Mouse (Mus musculus): ENCODE measurements around the gene Lix1. TPM values are rescaled to one million over a fixed set of nuclear protein-coding genes. Genes with fewer than 3 reads are reported as not detected.
"Not testable (repeated sequence)": the region's sequence is repeated elsewhere in the genome, so short reads cannot be mapped to it uniquely, and the experiment has no call there.

Gene Lix1
- polyA plus RNA-seq, 1 experiment from 2014 or later, result 0.36 TPM

GRCm38 (mm10) chr17:17496234-17496633 is 93.8 kb downstream of the Lix1 start:
- not testable (repeated sequence) for DNase-seq (ENCODE audit: low spot score)

- DNase-seq (ENCODE audit: low spot score), result no peak
Measured at GRCm38 (mm10) chr17:17496730-17497129, 94.3 kb downstream of the Lix1 start.

DNA sequence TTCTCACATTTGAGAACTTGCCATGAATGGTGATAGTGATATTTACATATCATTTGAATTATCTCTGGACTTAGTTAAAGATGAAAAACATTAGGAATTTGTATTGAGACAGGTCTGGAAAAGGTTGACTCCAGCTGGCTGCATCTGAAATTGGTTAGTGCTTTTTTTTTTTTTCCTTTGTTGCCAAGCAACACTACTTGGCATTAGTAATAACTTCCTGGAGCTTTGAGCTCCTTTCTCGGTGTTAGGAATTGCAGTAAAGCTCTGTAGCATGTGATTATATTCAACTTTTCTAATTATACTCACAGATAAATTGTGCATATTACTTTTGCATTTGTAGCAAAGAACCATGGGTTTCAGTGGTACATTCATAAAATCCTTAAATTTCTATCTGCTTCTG is 96.4 kb downstream of the Lix1 start:
- DNase-seq (ENCODE audit: low spot score), result no peak

GRCm38 (mm10) chr17:17499278-17499677 is 96.8 kb downstream of the Lix1 start:
- no peak for DNase-seq (ENCODE audit: low spot score)

- DNase-seq (ENCODE audit: low spot score), result no peak
Measured at GRCm38 (mm10) chr17:17506677-17507076, 104.2 kb downstream of the Lix1 start.

Other genes starting within 250 kb of the Lix1 start
- 31.2 and 32.0 TPM in 2 replicates for gene Riok2, start 28.4 kb upstream of the Lix1 start, polyA plus RNA-seq (2015; fragmentation: Nextera tagmentation; extraction: Ambion mirVana)
- gene Lnpep, start 222.4 kb downstream of the Lix1 start, polyA plus RNA-seq (2015; fragmentation: Nextera tagmentation; extraction: Ambion mirVana), result 11.6 and 17.9 TPM in 2 replicates

Measured in thymus, postnatal 0 days (tissue).